Mouse (Mus musculus) pancreas, adult 10 weeks (tissue): ENCODE results near the gene Foxc1. TPM values are rescaled to one million over a fixed set of nuclear protein-coding genes. Genes with fewer than 3 reads are reported as not detected.

ENCODE experiments used
- polyA plus RNA-seq: library from polyadenylated mRNA; stranded (reverse); fragments of 350-450 nt; fragmentation: Illumina TruSeq; extraction: RNeasy Lipid Tissue Mini Kit (QIAGEN cat#74804); gene quantifications from one replicate; pipeline ENCODE4 v1.2.3, GENCODE M21; 2015; ENCODE audit warnings: low read depth, low replicate concordance; ENCODE audit not compliant: insufficient read depth

The Foxc1 gene
- polyA plus RNA-seq, result 0.89 TPM

GRCm38 (mm10) chr13:31806428-31806832 lies at the start of gene Foxc1:
Gene Foxc1 (plus strand): TSS chr13:31806633.

Other genes with a start within 250 kb of the Foxc1 start
- not detected for gene A530084C06Rik, start 247.3 kb upstream of the Foxc1 start, polyA plus RNA-seq
- not detected for gene Foxf2, start 180.8 kb upstream of the Foxc1 start, polyA plus RNA-seq